Mouse (Mus musculus): ENCODE data around the gene Tfpi. TPM values are rescaled to one million over a fixed set of nuclear protein-coding genes. Genes with fewer than 3 reads are reported as not detected.
"Not testable (repeated sequence)": the region's sequence is repeated elsewhere in the genome, so short reads cannot be mapped to it uniquely, and the experiment has no call there.

Tfpi gene
- polyA plus RNA-seq, 1 experiment from 2014 or later, result 21.8 TPM

DNA sequence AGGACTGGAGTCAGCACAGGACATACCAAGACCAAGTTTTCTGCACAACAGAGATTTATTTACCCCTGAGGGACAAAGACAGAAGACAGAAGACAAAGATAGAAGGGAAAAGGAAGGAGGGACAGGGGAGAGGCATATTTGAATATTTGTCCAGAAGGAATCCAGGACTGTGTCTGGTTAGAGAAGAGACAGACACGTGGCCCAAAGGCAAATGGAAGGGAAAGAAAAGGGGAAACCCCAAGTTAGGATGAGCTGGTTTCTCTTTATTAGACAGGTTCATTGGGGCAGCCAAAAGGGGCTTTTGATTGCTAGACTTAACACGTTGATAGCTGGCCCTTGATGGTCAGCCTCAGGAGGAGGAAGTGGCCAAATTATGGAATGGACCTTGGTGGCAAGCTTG is 34.9 kb upstream of the Tfpi start:
- no peak for DNase-seq (ENCODE audit: low spot score)
- WGBS, result 73% methylated on average over 2 of the region's 2 CpGs
- Histone ChIP-seq H3K4me1 (replicated peaks; ENCODE audit: control insufficient read depth, insufficient read depth, low read length) (no peaks in the 10 kb centered on the region), H3K4me2 (replicated peaks; ENCODE audit: low read depth, low read length) (no peak overlapping the region), H3K27me3 (ENCODE audit: control insufficient read depth, insufficient read depth, low read length) (no peaks in the 10 kb centered on the region), H3K9me3 (ENCODE audit: control insufficient read depth, low read length) (no peaks in the 10 kb centered on the region), H3K36me3 (ENCODE audit: control insufficient read depth, insufficient read depth, low read length) (no peaks in the 10 kb centered on the region), H3K27ac (ENCODE audit: low read depth, low read length) (no peak overlapping the region), H3K4me3 (ENCODE audit: low read depth, low read length) (no peak overlapping the region), H3K9ac (ENCODE audit: low read depth, low read length) (no peak overlapping the region)
- ATAC-seq (ENCODE audit: low FRiP score), result no peak

DNA sequence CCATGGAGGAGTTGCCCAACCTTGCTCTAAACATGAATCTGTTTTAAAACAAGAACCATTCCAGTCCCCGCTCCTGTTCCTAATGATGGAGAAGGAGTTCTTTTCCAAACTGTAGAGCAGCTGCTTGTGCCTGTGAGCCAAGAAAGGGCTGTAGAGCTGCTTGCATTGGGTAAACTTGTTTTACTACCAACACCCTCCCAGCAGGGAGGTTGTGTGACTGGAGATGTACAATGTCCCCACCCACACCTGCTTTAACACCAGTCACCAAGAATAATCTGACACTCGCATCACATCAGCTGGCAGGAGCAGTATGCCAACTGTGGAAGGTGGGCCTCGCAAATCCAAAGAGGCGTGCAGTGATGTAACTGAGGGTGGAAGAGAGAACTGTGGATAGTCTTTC is 34.5 kb upstream of the Tfpi start:
- H3K36me3 ChIP-seq (ENCODE audit: control insufficient read depth, insufficient read depth, low read length), result no peaks in the 10 kb centered on the region
- no peak overlapping the region for H3K27ac ChIP-seq (ENCODE audit: low read depth, low read length)
- H3K9me3 ChIP-seq (ENCODE audit: control insufficient read depth, low read length), result no peaks in the 10 kb centered on the region
- H3K4me1 ChIP-seq (replicated peaks; ENCODE audit: control insufficient read depth, insufficient read depth, low read length), result no peaks in the 10 kb centered on the region
- H3K4me2 ChIP-seq (replicated peaks; ENCODE audit: low read depth, low read length), result no peak overlapping the region
- no peaks in the 10 kb centered on the region for H3K27me3 ChIP-seq (ENCODE audit: control insufficient read depth, insufficient read depth, low read length)
- WGBS, result 97% methylated on average over 4 of the region's 4 CpGs
- ATAC-seq (ENCODE audit: low FRiP score) (no peak), DNase-seq (ENCODE audit: low spot score) (no peak)
- no peak overlapping the region for H3K4me3 ChIP-seq (ENCODE audit: low read depth, low read length)
- H3K9ac ChIP-seq (ENCODE audit: low read depth, low read length), result no peak overlapping the region

DNA sequence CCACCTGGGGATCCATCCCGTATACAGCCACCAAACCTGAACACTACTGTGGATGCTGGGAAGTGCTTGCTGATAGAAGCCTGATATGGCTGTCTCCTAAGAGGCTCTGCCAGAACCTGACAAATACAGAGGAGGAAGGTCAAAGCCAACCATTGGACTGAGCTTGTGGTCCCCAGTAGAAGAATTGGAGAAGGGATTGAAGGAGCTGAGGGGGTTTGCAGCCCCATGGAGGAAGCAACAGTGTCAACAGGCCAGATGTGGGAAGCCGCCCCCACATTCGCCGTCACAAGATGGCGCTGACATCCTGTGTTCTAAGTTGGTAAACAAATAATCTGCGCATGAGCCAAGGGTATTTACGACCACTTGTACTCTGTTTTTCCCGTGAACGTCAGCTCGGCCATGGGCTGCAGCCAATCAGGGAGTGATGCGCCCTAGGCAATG is 28.4 kb upstream of the Tfpi start:
- H3K4me2 ChIP-seq (replicated peaks; ENCODE audit: low read depth, low read length); H3K36me3 ChIP-seq (ENCODE audit: control insufficient read depth, insufficient read depth, low read length); H3K9me3 ChIP-seq (ENCODE audit: control insufficient read depth, low read length); H3K27ac ChIP-seq (ENCODE audit: low read depth, low read length); H3K4me3 ChIP-seq (ENCODE audit: low read depth, low read length); H3K9ac ChIP-seq (ENCODE audit: low read depth, low read length); H3K27me3 ChIP-seq (ENCODE audit: control insufficient read depth, insufficient read depth, low read length); H3K4me1 ChIP-seq (replicated peaks; ENCODE audit: control insufficient read depth, insufficient read depth, low read length): not testable (repeated sequence)
- DNase-seq (ENCODE audit: low spot score) (peak; percentile 21), ATAC-seq (ENCODE audit: low FRiP score) (peak; percentile 73)
- 25% methylated on average over 5 of the region's 11 CpGs for WGBS

DNA sequence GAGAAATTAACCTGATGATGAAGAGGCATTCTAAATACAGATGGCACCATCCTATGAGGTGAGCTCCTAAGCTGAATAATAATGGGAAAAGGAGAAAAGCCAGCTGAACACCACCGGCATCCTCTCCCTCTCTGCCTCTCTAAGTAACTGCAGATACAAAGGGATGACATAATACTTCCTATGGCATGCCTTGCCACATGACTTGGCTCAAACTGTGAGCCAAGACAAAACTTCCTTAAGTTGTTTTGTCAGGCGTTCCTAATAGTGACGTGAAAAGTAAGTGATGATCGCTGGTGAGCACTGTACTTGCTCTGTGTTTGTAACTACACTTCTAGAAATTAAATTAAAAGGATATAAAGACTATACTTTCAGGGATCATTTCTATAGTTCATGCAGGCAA is 27.7 kb upstream of the Tfpi start:
- Histone ChIP-seq H3K9me3 (ENCODE audit: control insufficient read depth, low read length) (no peaks in the 10 kb centered on the region), H3K36me3 (ENCODE audit: control insufficient read depth, insufficient read depth, low read length) (no peaks in the 10 kb centered on the region), H3K27me3 (ENCODE audit: control insufficient read depth, insufficient read depth, low read length) (no peaks in the 10 kb centered on the region), H3K4me3 (ENCODE audit: low read depth, low read length) (no peak overlapping the region), H3K9ac (ENCODE audit: low read depth, low read length) (no peak overlapping the region), H3K27ac (ENCODE audit: low read depth, low read length) (no peak overlapping the region), H3K4me1 (replicated peaks; ENCODE audit: control insufficient read depth, insufficient read depth, low read length) (no peaks in the 10 kb centered on the region), H3K4me2 (replicated peaks; ENCODE audit: low read depth, low read length) (no peak overlapping the region)
- ATAC-seq (ENCODE audit: low FRiP score), result no peak
- WGBS, result 75% methylated on average over 4 of the region's 4 CpGs
- DNase-seq (ENCODE audit: low spot score), result no peak

DNA sequence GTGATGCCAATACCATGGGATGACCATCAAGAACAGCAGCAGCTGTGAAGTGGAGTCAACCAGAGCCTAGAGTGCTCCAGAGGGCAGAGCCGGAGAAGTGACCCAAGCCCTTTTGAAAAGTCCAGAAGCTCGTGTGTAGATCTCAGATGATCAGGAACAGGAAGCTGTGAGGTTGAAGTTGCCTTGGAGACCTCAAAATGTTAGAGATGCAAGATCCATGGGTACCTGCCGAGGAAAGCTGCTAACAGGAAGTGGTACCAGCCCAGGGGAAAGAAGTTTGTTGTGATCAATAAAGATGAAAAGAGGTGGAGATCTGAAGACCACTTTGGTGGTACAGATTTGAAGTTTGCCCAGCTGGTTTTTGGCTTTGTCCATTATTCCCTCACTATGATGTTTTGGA is 22.3 kb upstream of the Tfpi start:
- no peak overlapping the region for H3K4me2 ChIP-seq (replicated peaks; ENCODE audit: low read depth, low read length)
- no peak overlapping the region for H3K27ac ChIP-seq (ENCODE audit: low read depth, low read length)
- H3K9me3 ChIP-seq (ENCODE audit: control insufficient read depth, low read length), result no peaks in the 10 kb centered on the region
- H3K9ac ChIP-seq (ENCODE audit: low read depth, low read length), result no peak overlapping the region
- WGBS, result 82% methylated on average over 3 of the region's 3 CpGs
- no peak overlapping the region for H3K4me3 ChIP-seq (ENCODE audit: low read depth, low read length)
- H3K27me3 ChIP-seq (ENCODE audit: control insufficient read depth, insufficient read depth, low read length), result no peaks in the 10 kb centered on the region
- no peak for DNase-seq (ENCODE audit: low spot score)
- H3K36me3 ChIP-seq (ENCODE audit: control insufficient read depth, insufficient read depth, low read length), result no peaks in the 10 kb centered on the region
- ATAC-seq (ENCODE audit: low FRiP score), result no peak
- no peaks in the 10 kb centered on the region for H3K4me1 ChIP-seq (replicated peaks; ENCODE audit: control insufficient read depth, insufficient read depth, low read length)

DNA sequence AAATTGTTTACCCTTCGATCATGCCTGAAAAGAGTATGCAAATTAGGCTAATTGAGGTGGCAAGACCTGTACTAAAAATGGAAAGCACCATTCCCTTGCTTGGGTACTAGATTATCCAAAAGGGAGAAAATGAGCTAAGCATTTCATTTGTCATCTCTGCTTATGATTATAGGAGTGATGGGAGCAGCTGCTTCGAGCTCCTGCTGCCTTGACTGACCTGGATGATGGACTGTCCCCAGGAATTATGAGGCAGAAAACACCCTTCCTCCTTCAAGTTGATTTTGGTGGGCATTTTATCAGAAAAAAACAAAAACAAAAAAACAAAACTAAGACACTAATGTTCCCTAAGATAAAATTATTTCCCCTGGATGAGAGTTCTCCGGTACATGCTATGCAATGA is 18.5 kb upstream of the Tfpi start:
- H3K4me2 ChIP-seq (replicated peaks; ENCODE audit: low read depth, low read length), result no peak overlapping the region
- no peaks in the 10 kb centered on the region for H3K4me1 ChIP-seq (replicated peaks; ENCODE audit: control insufficient read depth, insufficient read depth, low read length)
- no peak overlapping the region for H3K4me3 ChIP-seq (ENCODE audit: low read depth, low read length)
- DNase-seq (ENCODE audit: low spot score), result no peak
- H3K27me3 ChIP-seq (ENCODE audit: control insufficient read depth, insufficient read depth, low read length), result no peaks in the 10 kb centered on the region
- H3K27ac ChIP-seq (ENCODE audit: low read depth, low read length), result no peak overlapping the region
- WGBS, result 86% methylated on average over 3 of the region's 3 CpGs
- H3K9me3 ChIP-seq (ENCODE audit: control insufficient read depth, low read length), result no peaks in the 10 kb centered on the region
- no peak overlapping the region for H3K9ac ChIP-seq (ENCODE audit: low read depth, low read length)
- no peak for ATAC-seq (ENCODE audit: low FRiP score)
- H3K36me3 ChIP-seq (ENCODE audit: control insufficient read depth, insufficient read depth, low read length), result no peaks in the 10 kb centered on the region

DNA sequence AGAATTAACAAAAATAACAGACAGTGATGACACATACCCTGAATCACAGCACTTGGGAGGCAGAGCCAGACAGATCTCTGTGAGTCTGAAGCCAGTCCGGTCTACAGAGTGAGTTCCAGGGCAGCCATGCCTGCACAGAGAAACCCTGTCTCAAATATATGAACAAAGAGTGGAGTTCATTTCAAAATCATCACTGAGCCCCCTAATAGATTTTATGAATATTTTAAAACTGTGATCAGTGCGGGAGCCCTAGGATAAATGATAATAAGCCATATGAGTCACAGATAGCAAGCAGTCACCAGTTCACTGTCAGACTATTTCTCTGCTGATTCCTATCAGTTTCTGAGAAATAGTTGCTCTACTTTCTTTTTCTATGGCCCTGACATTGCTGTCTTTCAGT is 17.1 kb upstream of the Tfpi start:
- DNase-seq (ENCODE audit: low spot score), result no peak
- H3K9ac ChIP-seq (ENCODE audit: low read depth, low read length), result no peak overlapping the region
- no peaks in the 10 kb centered on the region for H3K27me3 ChIP-seq (ENCODE audit: control insufficient read depth, insufficient read depth, low read length)
- ATAC-seq (ENCODE audit: low FRiP score), result no peak
- no peak overlapping the region for H3K4me3 ChIP-seq (ENCODE audit: low read depth, low read length)
- H3K36me3 ChIP-seq (ENCODE audit: control insufficient read depth, insufficient read depth, low read length), result no peaks in the 10 kb centered on the region
- no peak overlapping the region for H3K4me2 ChIP-seq (replicated peaks; ENCODE audit: low read depth, low read length)
- H3K27ac ChIP-seq (ENCODE audit: low read depth, low read length), result no peak overlapping the region
- 94% methylated on average over 2 of the region's 2 CpGs for WGBS
- H3K9me3 ChIP-seq (ENCODE audit: control insufficient read depth, low read length), result no peaks in the 10 kb centered on the region
- H3K4me1 ChIP-seq (replicated peaks; ENCODE audit: control insufficient read depth, insufficient read depth, low read length), result no peaks in the 10 kb centered on the region

DNA sequence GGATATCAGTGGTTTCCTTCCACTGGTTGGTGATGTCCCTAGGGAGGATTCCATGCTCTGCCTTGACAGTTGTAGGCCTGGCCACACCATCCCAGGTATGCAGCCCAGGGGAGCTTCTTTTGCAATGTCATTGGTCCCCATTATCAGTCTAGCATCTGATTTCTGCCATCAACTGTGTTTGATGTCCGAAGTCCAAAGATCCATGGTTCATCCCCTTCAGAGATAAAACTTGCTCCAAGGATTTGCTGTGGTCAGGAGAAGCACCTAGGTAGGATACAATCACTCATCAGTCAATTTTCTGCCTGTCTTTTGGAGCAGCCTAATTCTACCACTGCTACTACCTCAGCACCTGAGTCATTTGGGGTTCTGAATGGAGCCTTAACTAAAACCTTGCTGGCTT is 15.1 kb upstream of the Tfpi start:
- DNase-seq (ENCODE audit: low spot score) (no peak), ATAC-seq (ENCODE audit: low FRiP score) (no peak)
- Histone ChIP-seq H3K9me3 (ENCODE audit: control insufficient read depth, low read length) (no peaks in the 10 kb centered on the region), H3K4me2 (replicated peaks; ENCODE audit: low read depth, low read length) (no peak overlapping the region), H3K36me3 (ENCODE audit: control insufficient read depth, insufficient read depth, low read length) (no peaks in the 10 kb centered on the region), H3K27ac (ENCODE audit: low read depth, low read length) (no peak overlapping the region), H3K4me1 (replicated peaks; ENCODE audit: control insufficient read depth, insufficient read depth, low read length) (no peaks in the 10 kb centered on the region), H3K9ac (ENCODE audit: low read depth, low read length) (no peak overlapping the region), H3K4me3 (ENCODE audit: low read depth, low read length) (no peak overlapping the region), H3K27me3 (ENCODE audit: control insufficient read depth, insufficient read depth, low read length) (no peaks in the 10 kb centered on the region)
- WGBS, result 95% methylated on average over 1 of the region's 1 CpGs

DNA sequence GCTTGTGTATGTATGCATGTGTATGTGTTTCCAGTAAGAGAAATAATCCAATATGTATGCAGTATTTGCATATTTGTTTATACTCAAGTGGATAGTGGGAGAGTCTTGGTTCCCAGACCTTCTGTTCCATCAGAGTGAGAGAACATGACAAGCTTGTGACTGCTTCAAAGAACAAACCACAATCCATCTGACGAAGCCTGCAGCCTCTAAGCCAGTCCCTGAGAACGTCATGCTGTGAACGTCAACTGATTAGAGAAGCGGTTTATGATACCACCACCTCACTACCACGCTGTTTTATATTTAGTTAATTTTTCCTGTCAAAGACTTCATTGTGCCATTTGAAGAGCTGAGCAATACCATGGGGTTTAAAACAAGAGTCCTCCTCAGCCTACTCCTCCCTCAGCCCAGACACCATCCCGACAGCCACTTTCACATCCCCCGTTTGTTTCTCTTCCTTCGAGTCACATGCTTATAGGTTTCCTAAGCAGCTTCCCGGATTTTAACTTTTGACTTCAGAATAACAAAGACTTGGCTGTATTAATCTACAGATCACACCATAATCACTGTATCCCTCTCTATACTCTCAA is 11.2 kb upstream of the Tfpi start:
- H3K9me3 ChIP-seq (ENCODE audit: control insufficient read depth, low read length), result no peaks in the 10 kb centered on the region
- no peak overlapping the region for H3K27ac ChIP-seq (ENCODE audit: low read depth, low read length)
- 77% methylated on average over 9 of the region's 9 CpGs for WGBS
- H3K27me3 ChIP-seq (ENCODE audit: control insufficient read depth, insufficient read depth, low read length), result no peaks in the 10 kb centered on the region
- H3K4me3 ChIP-seq (ENCODE audit: low read depth, low read length), result no peak overlapping the region
- H3K36me3 ChIP-seq (ENCODE audit: control insufficient read depth, insufficient read depth, low read length), result no peaks in the 10 kb centered on the region
- ATAC-seq (ENCODE audit: low FRiP score), result no peak
- no peak for DNase-seq (ENCODE audit: low spot score)
- H3K4me2 ChIP-seq (replicated peaks; ENCODE audit: low read depth, low read length), result no peak overlapping the region
- H3K9ac ChIP-seq (ENCODE audit: low read depth, low read length), result no peak overlapping the region
- H3K4me1 ChIP-seq (replicated peaks; ENCODE audit: control insufficient read depth, insufficient read depth, low read length), result no peaks in the 10 kb centered on the region

Measured in hindbrain, embryonic 11.5 days (tissue).